Mouse (Mus musculus) splenic B cell, adult 2 months (primary cell): ENCODE results near the gene Ptafr.
"Not testable (repeated sequence)": the region's sequence is repeated elsewhere in the genome, so short reads cannot be mapped to it uniquely, and the experiment has no call there.

ENCODE experiments used
- DNase-seq: peaks from one replicate; pipeline ENCODE4 v3.0.0-alpha.2; 2011; ENCODE audit warnings: low read depth, low spot score
- H3K27me3 ChIP-seq: 2 replicates; pipeline ENCODE4 v1.6.1; 2012; ENCODE audit warnings: mild to moderate bottlenecking, low read length, moderate library complexity, mixed read lengths; ENCODE audit not compliant: control insufficient read depth, poor library complexity, insufficient read depth, severe bottlenecking
- H3K36me3 ChIP-seq: 2 replicates; pipeline ENCODE4 v1.6.1; 2012; ENCODE audit warnings: mild to moderate bottlenecking, low read length, moderate library complexity, mixed read lengths; ENCODE audit not compliant: control insufficient read depth, poor library complexity, insufficient read depth, severe bottlenecking

The Ptafr gene

DNA sequence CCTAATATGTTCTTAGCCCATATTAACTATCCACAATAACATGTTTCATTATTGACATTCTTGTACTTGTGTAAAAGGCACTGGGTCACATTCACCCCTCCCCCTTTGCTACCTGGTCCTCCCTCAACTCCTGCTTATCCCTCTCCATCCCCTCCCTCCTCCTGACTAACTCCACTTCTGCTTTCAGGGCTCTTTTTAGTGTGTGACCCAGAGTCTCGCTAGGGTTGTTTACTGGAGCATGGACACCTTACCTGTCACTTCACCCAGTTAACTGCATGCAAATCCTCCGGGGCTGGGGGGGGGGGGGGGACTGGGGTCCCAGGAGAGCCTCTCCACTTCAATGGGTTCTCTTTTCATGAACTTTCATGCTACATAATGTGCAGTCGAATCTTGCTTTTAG, 19.9 kb downstream of the Ptafr start:
- no peaks in the 10 kb centered on the region for H3K27me3 ChIP-seq
- peak; percentile 88 for DNase-seq
- no peaks in the 10 kb centered on the region for H3K36me3 ChIP-seq

DNA sequence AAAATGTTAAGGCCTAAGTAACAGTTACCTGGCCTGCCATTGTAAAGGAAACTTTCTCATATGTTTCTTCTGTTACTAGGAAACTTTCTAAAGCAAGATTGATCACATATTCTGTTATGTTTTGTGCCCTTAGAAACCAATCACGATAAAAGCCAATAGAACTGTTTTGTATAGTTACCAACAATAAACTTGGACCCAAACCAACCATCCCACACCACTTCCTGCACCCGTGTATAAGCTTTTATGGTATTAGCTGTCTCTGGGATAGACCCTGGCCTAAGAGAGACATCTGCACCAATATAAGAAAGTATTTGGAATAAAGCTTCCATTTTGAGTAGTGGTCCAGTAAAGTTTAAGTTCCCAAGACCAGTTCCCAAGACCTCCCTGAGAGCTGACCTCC, 21.1 kb downstream of the Ptafr start:
- Histone ChIP-seq H3K36me3 (no peaks in the 10 kb centered on the region), H3K27me3 (no peaks in the 10 kb centered on the region)
- DNase-seq, result peak; percentile 52

DNA sequence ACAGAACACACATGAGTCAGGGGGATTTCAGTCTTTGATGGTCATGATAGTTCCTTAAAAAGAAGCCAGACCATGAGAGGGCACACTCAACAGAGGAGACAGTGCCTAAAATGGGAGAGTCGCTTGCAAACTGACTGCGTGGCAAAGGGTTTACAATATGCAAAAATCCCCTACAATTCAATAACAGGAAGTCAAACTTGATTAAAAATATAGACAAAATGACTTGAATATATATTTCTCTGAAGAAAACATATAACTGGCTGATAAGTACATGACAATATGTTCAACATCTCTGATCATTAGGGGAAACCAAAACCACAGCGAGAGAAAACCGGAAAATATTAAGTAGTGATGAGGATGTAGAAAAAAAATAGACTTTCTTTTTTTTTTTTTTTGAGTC, 22.4 kb downstream of the Ptafr start:
- no peaks in the 10 kb centered on the region for H3K36me3 ChIP-seq
- no peaks in the 10 kb centered on the region for H3K27me3 ChIP-seq
- peak; percentile 67 for DNase-seq

GRCm38 (mm10) chr4:132588512-132588911, 24.6 kb downstream of the Ptafr start:
- DNase-seq, result peak; percentile 74
- Histone ChIP-seq H3K27me3 (no peaks in the 10 kb centered on the region), H3K36me3 (no peaks in the 10 kb centered on the region)

DNA sequence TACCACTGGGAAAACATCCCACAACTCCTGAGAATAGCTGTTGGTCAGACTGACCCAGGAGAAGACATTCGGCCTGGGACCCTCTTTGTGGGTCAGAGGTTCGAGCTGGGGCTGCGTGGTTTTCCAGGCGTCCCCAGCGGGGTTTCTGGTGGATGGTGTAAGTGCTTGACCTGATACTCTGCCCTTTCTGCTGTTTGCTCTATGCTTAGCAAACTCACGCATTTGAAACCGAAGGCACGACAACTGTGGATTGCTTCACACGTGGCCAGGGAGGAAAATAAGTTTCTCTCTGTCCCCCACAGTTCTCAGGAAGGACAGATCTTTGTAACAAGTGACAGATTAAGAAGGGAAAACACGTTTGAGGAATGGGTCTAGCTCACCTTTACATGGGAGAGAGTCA, 26.8 kb downstream of the Ptafr start:
- no peaks in the 10 kb centered on the region for H3K27me3 ChIP-seq
- H3K36me3 ChIP-seq, result no peaks in the 10 kb centered on the region
- no peak for DNase-seq

- Histone ChIP-seq H3K27me3 (no peaks in the 10 kb centered on the region), H3K36me3 (no peaks in the 10 kb centered on the region)
- DNase-seq, result peak; percentile 95
Observed at GRCm38 (mm10) chr4:132592958-132593357, 29.1 kb downstream of the Ptafr start.

DNA sequence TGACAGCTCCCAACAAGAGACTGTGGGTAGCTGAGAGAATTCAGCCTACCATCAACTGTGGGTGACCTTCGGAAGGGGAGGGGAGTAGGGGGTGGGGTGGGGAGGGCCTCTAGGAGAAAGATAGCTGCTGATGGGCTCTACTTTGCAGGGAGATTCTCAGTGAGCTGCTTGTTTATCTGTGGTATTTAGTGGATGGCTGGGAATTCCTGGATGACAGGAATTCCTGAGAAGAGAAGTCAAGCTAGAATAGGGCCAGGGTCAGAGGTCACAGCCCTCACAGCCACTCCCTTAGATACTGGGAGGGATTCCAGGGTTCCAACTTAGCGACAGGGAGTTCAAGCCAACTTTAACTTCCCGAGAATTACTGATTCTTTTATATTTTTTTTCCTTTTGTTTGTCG, 30.3 kb downstream of the Ptafr start:
- DNase-seq, result no peak
- Histone ChIP-seq H3K36me3 (no peaks in the 10 kb centered on the region), H3K27me3 (no peaks in the 10 kb centered on the region)

DNA sequence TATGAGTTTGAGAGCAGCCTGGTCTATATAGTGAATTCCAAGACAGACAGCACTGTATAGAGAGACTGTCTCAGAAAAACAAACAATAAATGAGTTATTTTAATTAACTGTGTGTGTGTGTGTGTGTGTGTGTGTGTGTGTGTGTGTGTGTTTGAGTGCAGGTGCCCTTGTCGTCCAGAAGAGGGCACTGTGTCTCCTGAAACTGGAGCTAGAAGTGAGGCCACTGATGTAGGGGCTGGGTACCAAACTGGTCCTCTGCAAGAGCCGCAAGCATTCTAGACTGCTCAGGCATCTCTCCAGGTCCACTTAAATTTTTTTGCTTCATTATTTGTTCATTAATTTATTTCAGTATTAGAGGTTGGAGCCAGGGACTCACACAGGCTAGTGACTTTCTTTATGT, 35.0 kb downstream of the Ptafr start:
- no peaks in the 10 kb centered on the region for H3K27me3 ChIP-seq
- DNase-seq, result no peak
- no peaks in the 10 kb centered on the region for H3K36me3 ChIP-seq

DNA sequence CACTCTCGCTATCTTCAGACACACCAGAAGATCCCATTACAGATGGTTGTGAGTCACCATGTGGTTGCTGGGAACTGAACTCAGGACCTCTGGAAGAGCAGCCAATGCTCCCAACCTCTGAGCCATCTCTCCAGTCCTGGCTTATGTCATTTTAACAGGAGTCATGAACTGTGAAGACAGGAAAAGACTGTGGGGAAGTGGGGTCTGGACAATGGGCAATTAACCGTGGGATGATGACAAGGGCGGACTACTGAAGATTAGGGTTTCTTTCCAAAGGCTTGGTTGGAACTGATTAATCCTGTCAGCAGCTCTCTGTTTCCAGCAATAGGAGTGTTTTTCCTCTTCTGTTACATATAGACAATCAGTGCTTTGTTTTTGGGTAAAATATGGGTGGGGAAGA, 35.9 kb downstream of the Ptafr start:
- Histone ChIP-seq H3K36me3 (no peaks in the 10 kb centered on the region), H3K27me3 (no peaks in the 10 kb centered on the region)
- DNase-seq, result no peak

- DNase-seq, result no peak
- H3K27me3 ChIP-seq, result no peaks in the 10 kb centered on the region
Observed at GRCm38 (mm10) chr4:132600465-132600864, 36.6 kb downstream of the Ptafr start.

GRCm38 (mm10) chr4:132601242-132601641, 37.4 kb downstream of the Ptafr start:
- not testable (repeated sequence) for DNase-seq, H3K27me3 ChIP-seq, H3K36me3 ChIP-seq

More at GRCm38 (mm10) chr4:132600465-132600864, 36.6 kb downstream of the Ptafr start:
- no peaks in the 10 kb centered on the region for H3K36me3 ChIP-seq

- Histone ChIP-seq H3K36me3 (no peaks in the 10 kb centered on the region), H3K27me3 (no peaks in the 10 kb centered on the region)
- DNase-seq, result no peak
Observed at GRCm38 (mm10) chr4:132603468-132603867, 39.6 kb downstream of the Ptafr start.

- Histone ChIP-seq H3K27me3 (no peaks in the 10 kb centered on the region), H3K36me3 (no peaks in the 10 kb centered on the region)
- peak; percentile 66 for DNase-seq
Observed at GRCm38 (mm10) chr4:132605816-132606215, 41.9 kb downstream of the Ptafr start.

DNA sequence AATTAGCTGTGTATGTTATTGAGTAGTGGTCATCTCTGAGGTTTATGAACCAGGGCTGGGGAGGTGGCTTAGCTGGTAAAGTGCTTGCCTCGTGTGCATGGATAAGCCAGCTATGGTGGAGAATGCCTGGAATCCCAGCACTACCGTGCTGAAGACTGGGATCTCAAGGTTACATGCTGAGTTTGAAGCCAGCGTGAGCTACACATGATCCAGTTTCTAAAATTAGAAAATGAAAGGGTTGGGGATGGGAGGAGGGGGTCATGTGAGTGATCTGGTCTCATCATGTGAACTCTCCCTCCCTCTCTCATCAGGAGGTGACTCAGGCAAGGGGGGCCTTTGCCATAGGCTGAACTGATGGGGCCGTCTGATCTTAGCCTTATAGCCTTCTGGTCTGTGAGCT, 44.3 kb downstream of the Ptafr start:
- Histone ChIP-seq H3K36me3 (no peaks in the 10 kb centered on the region), H3K27me3 (no peaks in the 10 kb centered on the region)
- no peak for DNase-seq

- Histone ChIP-seq H3K27me3 (no peaks in the 10 kb centered on the region), H3K36me3 (no peaks in the 10 kb centered on the region)
- DNase-seq, result no peak
Observed at GRCm38 (mm10) chr4:132610301-132610984, 46.6 kb downstream of the Ptafr start.

DNA sequence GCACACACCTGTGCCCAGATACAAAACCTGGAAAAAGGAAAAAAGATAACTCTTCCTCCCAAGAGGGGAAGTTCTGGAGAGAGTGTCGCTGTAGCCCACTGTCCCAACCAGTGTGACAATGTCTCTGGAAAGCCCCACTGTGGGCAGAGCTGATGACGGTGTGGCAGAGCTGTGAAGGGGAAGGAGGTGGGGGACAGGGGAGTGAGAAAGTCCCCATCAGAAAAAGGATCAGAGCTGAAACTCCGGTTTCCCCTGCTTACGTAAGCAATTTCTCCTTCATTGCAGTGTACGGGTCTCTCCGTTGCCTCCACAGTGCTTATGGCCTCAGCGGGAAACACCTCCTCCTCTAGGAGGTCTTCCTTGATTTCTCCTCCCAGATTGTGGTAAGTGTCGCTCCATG, 47.5 kb downstream of the Ptafr start:
- Histone ChIP-seq H3K36me3 (no peaks in the 10 kb centered on the region), H3K27me3 (no peaks in the 10 kb centered on the region)
- no peak for DNase-seq
